Mouse (Mus musculus) cortical plate, adult 2 months (tissue): ENCODE data around the gene Mboat2. TPM values are rescaled to one million over a fixed set of nuclear protein-coding genes. Genes with fewer than 3 reads are reported as not detected.

Experiments
- H3K27ac ChIP-seq: fragments of 200-500 bp; 2 replicates; pipeline ENCODE4 v1.5.1; 2012; ENCODE audit warnings: low read length, control low read depth, inconsistent platforms; ENCODE audit not compliant: insufficient read depth
- H3K4me1 ChIP-seq: fragments of 200-500 bp; 2 replicates; pipeline ENCODE4 v1.6.1; 2011; ENCODE audit warnings: low read length; ENCODE audit not compliant: control insufficient read depth, insufficient read depth
- H3K4me3 ChIP-seq: fragments of 200-500 bp; 2 replicates; pipeline ENCODE4 v1.5.1; 2011; ENCODE audit warnings: mild to moderate bottlenecking, low read length, control low read depth; ENCODE audit not compliant: insufficient read depth
- CTCF ChIP-seq: fragments of 200-500 bp; IDR thresholded peaks from 2 replicates; pipeline ENCODE4 v1.5.1; 2011; ENCODE audit warnings: mild to moderate bottlenecking, control low read depth, low read length; ENCODE audit not compliant: insufficient read depth; ENCODE audit errors: extremely low read depth
- POLR2A ChIP-seq: fragments of 200-500 bp; IDR thresholded peaks from 2 replicates; pipeline ENCODE4 v1.6.1; 2011; ENCODE audit warnings: mild to moderate bottlenecking, low read length, control low read depth; ENCODE audit not compliant: insufficient read depth; ENCODE audit errors: extremely low read depth
- polyA plus RNA-seq: library from polyadenylated mRNA; depleted of rRNA; stranded (reverse); fragments of >200 nt; gene quantifications from 2 replicates; pipeline ENCODE4 v1.2.3, GENCODE M21; 2012

Mboat2 gene
- polyA plus RNA-seq, 1 experiment = 27.9 TPM

DNA sequence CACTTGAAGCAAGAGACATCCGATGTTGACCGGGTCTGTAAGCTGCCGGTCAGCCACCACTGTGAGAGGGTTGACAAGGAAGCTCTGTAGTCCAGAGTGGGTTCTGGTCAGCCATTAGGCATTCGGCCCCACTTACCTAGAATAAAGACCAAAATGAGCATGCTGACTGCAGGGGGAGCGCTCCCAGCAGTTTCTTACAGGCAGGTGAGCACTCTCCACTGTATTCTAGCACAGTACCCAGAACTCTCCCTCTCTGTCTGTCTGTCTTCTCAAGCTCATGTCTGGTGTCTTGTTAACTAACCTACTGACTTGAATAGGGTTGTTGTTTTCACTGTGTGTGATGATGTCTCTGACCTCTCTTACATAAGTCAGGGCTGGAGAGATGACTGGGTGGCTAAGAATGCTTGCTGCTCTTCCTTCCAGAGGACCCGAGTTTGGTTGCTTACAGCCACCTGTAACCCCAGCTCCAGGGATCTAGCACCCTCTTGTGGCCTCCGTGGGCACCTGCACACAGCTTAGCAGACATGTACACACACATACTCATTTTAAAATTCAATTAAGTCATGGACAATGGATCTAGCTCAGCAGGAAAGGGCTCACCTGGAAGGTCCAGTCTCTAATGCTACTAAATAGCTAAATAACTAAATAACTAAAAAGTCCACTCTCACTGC is 119.8 kb downstream of the Mboat2 start:
- H3K4me1 ChIP-seq = no peaks in the 10 kb centered on the region
- H3K27ac ChIP-seq = no peak overlapping the region
- TF ChIP-seq POLR2A (no peak), CTCF (peak; percentile 36)
- H3K4me3 ChIP-seq = no peak overlapping the region

DNA sequence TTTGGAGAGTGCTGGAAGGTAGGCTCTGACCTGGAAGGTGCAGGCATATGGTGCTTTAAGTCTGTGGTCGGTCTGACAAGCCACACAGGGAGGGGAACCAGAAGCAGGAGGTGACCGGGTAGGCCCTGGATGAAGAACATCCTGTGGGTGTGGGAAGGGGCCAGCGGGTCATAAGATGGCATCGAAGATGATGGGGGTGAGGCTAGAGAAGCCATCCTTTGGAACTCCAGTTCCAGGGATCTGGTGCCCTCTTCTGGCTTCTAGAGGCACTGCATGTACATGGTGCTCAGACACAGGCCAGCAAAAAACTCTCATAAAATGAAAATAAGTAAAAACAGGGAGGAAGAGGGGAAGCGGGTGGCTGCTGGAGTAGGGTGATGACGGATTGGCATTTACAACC is 121.5 kb downstream of the Mboat2 start:
- Histone ChIP-seq H3K4me3 (no peak overlapping the region), H3K4me1 (no peaks in the 10 kb centered on the region), H3K27ac (no peak overlapping the region)
- TF ChIP-seq POLR2A (no peak), CTCF (peak; percentile 78)

DNA sequence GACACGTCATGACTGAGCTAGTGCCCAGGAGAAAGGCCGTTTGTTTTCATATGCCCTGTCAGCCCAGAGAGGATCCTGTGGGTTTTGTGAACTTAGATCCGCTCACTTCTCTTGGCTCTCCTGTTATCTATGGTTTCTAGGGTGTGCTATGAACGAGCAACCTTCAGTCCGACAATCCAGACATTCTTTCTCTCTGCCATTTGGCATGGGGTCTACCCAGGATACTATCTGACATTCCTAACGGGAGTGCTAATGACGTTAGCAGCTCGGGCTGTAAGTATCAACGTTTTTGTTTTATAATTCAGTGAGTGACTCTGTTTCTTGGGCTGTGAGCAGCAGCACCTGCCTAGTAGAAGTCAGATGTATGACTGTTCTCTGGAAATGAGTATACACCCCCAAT is 124.5 kb downstream of the Mboat2 start:
- Histone ChIP-seq H3K4me1 (no peaks in the 10 kb centered on the region), H3K4me3 (no peak overlapping the region), H3K27ac (no peak overlapping the region)
- no peak for TF ChIP-seq CTCF

DNA sequence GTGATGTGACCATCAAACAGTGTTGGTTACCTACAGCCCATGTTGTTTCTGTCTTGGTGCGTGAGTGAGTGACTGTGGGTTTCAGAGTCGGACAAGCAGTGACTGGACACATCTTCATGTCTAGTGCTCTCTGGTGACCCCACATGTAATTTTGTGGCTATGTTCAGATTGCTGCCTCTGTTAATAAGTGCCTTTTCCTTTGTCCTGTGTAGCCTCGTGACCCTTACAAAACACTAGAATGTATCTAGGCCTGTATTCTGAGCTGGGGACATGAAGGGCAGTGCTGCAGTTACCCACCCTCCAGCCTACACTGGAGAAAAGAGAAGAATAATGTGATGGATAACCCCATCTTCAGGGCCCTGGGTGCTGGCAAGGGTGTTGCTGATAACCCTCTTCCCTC is 127.8 kb downstream of the Mboat2 start:
- no peak for TF ChIP-seq POLR2A
- no peak for TF ChIP-seq CTCF
- no peak overlapping the region for H3K4me3 ChIP-seq
- no peak overlapping the region for H3K27ac ChIP-seq
- H3K4me1 ChIP-seq = no peaks in the 10 kb centered on the region

GRCm38 (mm10) chr12:24961821-24962220 is 131.1 kb downstream of the Mboat2 start:
- no peak overlapping the region for H3K27ac ChIP-seq
- peaks cover 2% of the 10 kb centered on the region; the same call in 1 of the 2 replicates for H3K4me1 ChIP-seq
- H3K4me3 ChIP-seq = no peak overlapping the region
- TF ChIP-seq POLR2A = no peak
- TF ChIP-seq CTCF = no peak

GRCm38 (mm10) chr12:24962362-24962967 is 131.8 kb downstream of the Mboat2 start:
- no peak for TF ChIP-seq CTCF
- TF ChIP-seq POLR2A = no peak
- Histone ChIP-seq H3K4me3 (no peak overlapping the region), H3K27ac (no peak overlapping the region), H3K4me1 (peaks cover 2% of the 10 kb centered on the region; the same call in 1 of the 2 replicates)

- TF ChIP-seq CTCF (no peak), POLR2A (no peak)
- no peak overlapping the region for H3K4me3 ChIP-seq
- peaks cover 2% of the 10 kb centered on the region; the same call in 1 of the 2 replicates for H3K4me1 ChIP-seq
- no peak overlapping the region for H3K27ac ChIP-seq
Measured at GRCm38 (mm10) chr12:24963393-24964022, 132.8 kb downstream of the Mboat2 start.

- Histone ChIP-seq H3K4me3 (no peak overlapping the region), H3K27ac (peak overlapping the region; percentile 19; the same call in 1 of the 2 replicates), H3K4me1 (peaks cover 2% of the 10 kb centered on the region; the same call in 1 of the 2 replicates)
- TF ChIP-seq POLR2A = no peak
- no peak for TF ChIP-seq CTCF
Measured at GRCm38 (mm10) chr12:24965406-24965805, 134.7 kb downstream of the Mboat2 start.

DNA sequence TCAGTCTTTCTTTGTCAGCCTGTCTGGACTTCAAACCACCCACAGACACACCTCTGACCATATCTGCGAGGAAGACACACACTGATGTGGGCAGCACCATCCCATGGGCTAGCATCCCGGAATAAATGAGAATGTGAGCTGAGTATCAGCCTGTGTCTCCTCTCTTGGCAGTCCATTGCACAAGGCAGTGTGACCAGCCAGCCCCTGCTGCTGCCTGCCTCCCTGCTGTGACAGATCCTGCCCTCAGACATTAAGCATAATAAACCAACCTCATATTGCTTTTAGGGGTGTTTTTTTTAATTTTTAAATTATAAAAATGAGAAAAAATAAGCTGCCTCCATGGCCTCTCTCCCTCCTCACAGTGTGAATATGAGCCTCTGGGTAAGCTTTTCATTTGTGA is 135.4 kb downstream of the Mboat2 start:
- Histone ChIP-seq H3K27ac (peak overlapping the region; percentile 19), H3K4me1 (peaks cover 2% of the 10 kb centered on the region; the same call in 1 of the 2 replicates), H3K4me3 (no peak overlapping the region)
- no peak for TF ChIP-seq CTCF
- TF ChIP-seq POLR2A = no peak

DNA sequence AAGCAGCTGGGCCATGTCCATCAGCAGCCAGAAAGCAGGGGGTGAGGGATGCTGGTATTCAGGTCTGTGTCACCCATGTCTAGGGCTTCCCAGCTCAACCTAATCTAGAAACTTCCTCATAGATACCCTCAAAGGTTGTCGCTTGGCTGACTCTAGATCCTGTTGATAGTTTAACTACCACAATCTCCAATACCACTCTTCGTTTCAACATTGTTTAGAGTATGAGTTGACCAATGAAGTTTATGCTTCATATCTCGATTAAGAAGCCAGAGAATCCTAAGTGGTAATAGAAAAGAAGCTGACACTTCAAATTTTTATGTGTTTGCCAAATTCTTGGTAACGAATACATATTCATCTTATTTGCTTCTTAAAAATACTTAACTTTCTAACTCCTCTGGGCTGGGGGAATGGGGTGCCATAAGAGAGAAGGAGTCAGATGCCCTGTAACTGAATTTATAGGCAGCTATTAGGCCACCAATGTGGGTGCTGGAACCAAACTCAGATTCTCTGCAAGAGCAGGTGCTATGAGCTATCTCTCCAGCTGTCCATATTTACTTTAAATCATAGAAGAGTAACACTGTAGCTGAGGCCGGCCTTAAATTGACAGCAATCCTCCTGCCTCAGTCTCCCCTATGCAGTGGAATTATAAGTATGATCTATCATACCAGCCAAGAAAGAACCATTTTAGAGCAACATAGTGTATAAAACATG is 141.0 kb downstream of the Mboat2 start:
- no peak overlapping the region for H3K4me3 ChIP-seq
- H3K4me1 ChIP-seq = peaks cover under 1% of the 10 kb centered on the region
- no peak overlapping the region for H3K27ac ChIP-seq
- TF ChIP-seq POLR2A (no peak), CTCF (no peak)
